Mouse (Mus musculus) heart, adult 2 months (tissue): ENCODE results near the gene Tmod1. TPM values are rescaled to one million over a fixed set of nuclear protein-coding genes. Genes with fewer than 3 reads are reported as not detected.

ENCODE experiments used
- DNase-seq, 2 experiments: peaks; one replicate each; pipeline ENCODE4 v3.0.0; 2021
- H3K27ac ChIP-seq: fragments of 200-600 bp; 2 replicates; pipeline ENCODE4 v1.8.1; 2022
- H3K27me3 ChIP-seq: fragments of 200-500 bp; 2 replicates; pipeline ENCODE4 v1.6.1; 2012; ENCODE audit warnings: mild to moderate bottlenecking, low read length, inconsistent platforms, mixed read lengths; ENCODE audit not compliant: control insufficient read depth, insufficient read depth
- H3K36me3 ChIP-seq: fragments of 200-500 bp; 2 replicates; pipeline ENCODE4 v1.6.1; 2012; ENCODE audit warnings: low read length, inconsistent platforms; ENCODE audit not compliant: control insufficient read depth, insufficient read depth
- H3K4me1 ChIP-seq: fragments of 200-500 bp; 2 replicates; pipeline ENCODE4 v1.6.1; 2011; ENCODE audit warnings: low read length; ENCODE audit not compliant: control insufficient read depth, insufficient read depth
- H3K4me3 ChIP-seq: fragments of 200-600 bp; 2 replicates; pipeline ENCODE4 v1.8.1; 2022
- H3K79me2 ChIP-seq: fragments of 200-500 bp; replicated peaks from 2 replicates; pipeline ENCODE4 v1.6.1; 2012; ENCODE audit warnings: mild to moderate bottlenecking, inconsistent platforms, low read length, moderate library complexity, mixed read lengths; ENCODE audit not compliant: control insufficient read depth, insufficient read depth
- H3K9ac ChIP-seq: fragments of 200-500 bp; 2 replicates; pipeline ENCODE4 v1.6.1; 2012; ENCODE audit warnings: low read depth, mild to moderate bottlenecking, control low read depth, inconsistent platforms, low read length, mixed read lengths
- CTCF ChIP-seq: fragments of 200-600 bp; IDR thresholded peaks from 2 replicates; pipeline ENCODE4 v1.8.1; 2022; ENCODE audit warnings: antibody characterized with exemption, mild to moderate bottlenecking, moderate library complexity
- EP300 ChIP-seq: fragments of 200-500 bp; IDR thresholded peaks from 2 replicates; pipeline ENCODE4 v1.6.1; 2011; ENCODE audit warnings: low read depth, low read length, control low read depth; ENCODE audit not compliant: insufficient read depth
- POLR2A ChIP-seq: fragments of 200-500 bp; IDR thresholded peaks from 2 replicates; pipeline ENCODE4 v1.6.1; 2011; ENCODE audit warnings: mild to moderate bottlenecking, low read depth, low read length, control low read depth; ENCODE audit not compliant: insufficient read depth
- WGBS: fragments of 180-500 bp; shearing (Covaris S2); methylation state at CpG from one replicate; pipeline ENCODE4 v1.1.7; 2018; 5-methylcytosine and 5-hydroxymethylcytosine counted together
- intact Hi-C: fragments of 180-260 bp; cut with DNase I; formaldehyde crosslinking; loops from one replicate; pipeline ENCODE4 v1.15.1; 2025
- polyA plus RNA-seq: library from polyadenylated mRNA; depleted of rRNA; stranded (reverse); fragments of >200 nt; gene quantifications from 2 replicates; pipeline ENCODE4 v1.2.3, GENCODE M21; 2012
- total RNA-seq, 2 experiments: library from RNA; stranded (reverse); gene quantifications; 2 replicates each; pipeline ENCODE4 v1.2.3; 2021

Tmod1 gene
- total and polyA plus RNA-seq, 3 experiments: 142 to 264 (median 250) TPM

- intact Hi-C loops: loop anchor here (2.0 kb wide), 1 partner anchor 251 kb away; the partner anchor contains the start of gene Trmo
- no peaks in the 10 kb centered on the region; the same call in 1 of the 2 replicates for H3K36me3 ChIP-seq
- 6% methylated on average over 17 of the region's 17 CpGs for WGBS
Observed at GRCm38 (mm10) chr4:46137629-46138286, 99.0 kb downstream of the Tmod1 start.

GRCm38 (mm10) chr4:46138287-46139222 is 99.8 kb downstream of the Tmod1 start, which contains the start of the genes Ncbp1 and Tstd2:
Ncbp1 (plus strand) TSS chr4:46138613.
Tstd2 (minus strand) TSS chr4:46138694.
- intact Hi-C loops: loop anchor here (2.0 kb wide), 1 partner anchor 250 kb away; the partner anchor contains the start of gene Trmo
- DNase-seq: peak; percentile 95
- Histone ChIP-seq H3K4me3 (peak within 1 kb of the TSS; percentile 90), H3K9ac (peak within 1 kb of the TSS; percentile 98), H3K27ac (peak within 1 kb of the TSS; percentile 98), H3K36me3 (no peaks in the 10 kb centered on the region; the same call in 1 of the 2 replicates), H3K79me2 (peaks cover 8% of the 10 kb centered on the region), H3K27me3 (no peaks in the 10 kb centered on the region), H3K4me1 (peaks cover 3% of the 10 kb centered on the region)
- TF ChIP-seq CTCF (no peak), POLR2A (peak; percentile 62), EP300 (0 out of 2 replicates have a peak, but pooled peaks have one; percentile 9)
- WGBS: under 1% methylated on average over 90 of the region's 90 CpGs

More at GRCm38 (mm10) chr4:46137629-46138286, 99.0 kb downstream of the Tmod1 start:
- TF ChIP-seq CTCF (no peak), POLR2A (no peak), EP300 (no peak)
- no peak for DNase-seq
- no peaks in the 10 kb centered on the region for H3K27me3 ChIP-seq
- peaks cover 3% of the 10 kb centered on the region for H3K4me1 ChIP-seq
- H3K27ac ChIP-seq: peak overlapping the region; percentile 98
- peaks cover 8% of the 10 kb centered on the region for H3K79me2 ChIP-seq
- H3K9ac ChIP-seq: peak overlapping the region; percentile 98
- H3K4me3 ChIP-seq: peak overlapping the region; percentile 90

- peaks cover 10% of the 10 kb centered on the region for H3K79me2 ChIP-seq
- H3K9ac ChIP-seq: no peak overlapping the region
- no peak overlapping the region for H3K27ac ChIP-seq
- intact Hi-C loops: loop anchor here (5.0 kb wide), 1 partner anchor 233 kb away; no protein-coding TSS in a partner anchor
- no peak overlapping the region for H3K4me3 ChIP-seq
- H3K27me3 ChIP-seq: no peaks in the 10 kb centered on the region
- H3K4me1 ChIP-seq: peaks cover 3% of the 10 kb centered on the region
- no peak for TF ChIP-seq EP300
- no peak for TF ChIP-seq POLR2A
- peak; percentile 54 for TF ChIP-seq CTCF
- peaks cover 2% of the 10 kb centered on the region; the same call in 1 of the 2 replicates for H3K36me3 ChIP-seq
- WGBS: 71% methylated on average over 3 of the region's 3 CpGs
- no peak for DNase-seq
Observed at GRCm38 (mm10) chr4:46144323-46144722, 105.6 kb downstream of the Tmod1 start.

GRCm38 (mm10) chr4:46146881-46147280 is 108.1 kb downstream of the Tmod1 start:
- peaks cover 2% of the 10 kb centered on the region; the same call in 1 of the 2 replicates for H3K36me3 ChIP-seq
- DNase-seq: no peak
- intact Hi-C loops: no loop called here

GRCm38 (mm10) chr4:46151903-46152544 is 113.3 kb downstream of the Tmod1 start:
- H3K4me1 ChIP-seq: no peaks in the 10 kb centered on the region
- DNase-seq: no peak
- WGBS: 90% methylated on average over 12 of the region's 12 CpGs
- H3K79me2 ChIP-seq: no peaks in the 10 kb centered on the region
- H3K36me3 ChIP-seq: peaks cover 2% of the 10 kb centered on the region
- intact Hi-C loops: no loop called here
- no peaks in the 10 kb centered on the region for H3K27me3 ChIP-seq
- no peak for TF ChIP-seq EP300
- TF ChIP-seq CTCF: no peak
- TF ChIP-seq POLR2A: no peak
- H3K9ac ChIP-seq: no peak overlapping the region
- H3K4me3 ChIP-seq: no peak overlapping the region
- no peak overlapping the region for H3K27ac ChIP-seq

More at GRCm38 (mm10) chr4:46146881-46147280, 108.1 kb downstream of the Tmod1 start:
- no peaks in the 10 kb centered on the region for H3K4me1 ChIP-seq
- 84% methylated on average over 1 of the region's 1 CpGs for WGBS
- H3K4me3 ChIP-seq: no peak overlapping the region
- peaks cover 4% of the 10 kb centered on the region for H3K79me2 ChIP-seq
- H3K9ac ChIP-seq: no peak overlapping the region
- no peak for TF ChIP-seq POLR2A
- no peak for TF ChIP-seq CTCF
- no peak for TF ChIP-seq EP300
- no peak overlapping the region for H3K27ac ChIP-seq
- H3K27me3 ChIP-seq: no peaks in the 10 kb centered on the region
